Mouse (Mus musculus) gastrocnemius, adult 8-10 months (tissue): ENCODE data around the gene Tmbim1. TPM values are rescaled to one million over a fixed set of nuclear protein-coding genes. Genes with fewer than 3 reads are reported as not detected.
"Not testable (repeated sequence)": the region's sequence is repeated elsewhere in the genome, so short reads cannot be mapped to it uniquely, and the experiment has no call there.

Source experiments
- DNase-seq, 2 experiments: peaks; one replicate each; pipeline ENCODE4 v3.0.0; 2022; ENCODE audit warnings: low spot score in 2 of 2
- total RNA-seq, 4 experiments: library from RNA; stranded (reverse); gene quantifications; 2 replicates each; pipeline ENCODE4 v1.2.4; 2022

Tmbim1 gene
- total RNA-seq, 4 experiments from 2014 or later = 31.3 to 38.1 (median 32.9) TPM

GRCm38 (mm10) chr1:74329899-74330431 lies 24.5 kb upstream of the Tmbim1 start:
- no peak for DNase-seq

GRCm38 (mm10) chr1:74326916-74327315 lies 21.5 kb upstream of the Tmbim1 start:
- DNase-seq = not testable (repeated sequence)

- DNase-seq = no peak
Measured at GRCm38 (mm10) chr1:74321396-74321795, 16.0 kb upstream of the Tmbim1 start.

- no peak for DNase-seq
Measured at GRCm38 (mm10) chr1:74318711-74319110, 13.3 kb upstream of the Tmbim1 start.

- no peak for DNase-seq
Measured at GRCm38 (mm10) chr1:74316114-74316827, 10.8 kb upstream of the Tmbim1 start.

- no peak for DNase-seq
Measured at GRCm38 (mm10) chr1:74314796-74315195, 9.4 kb upstream of the Tmbim1 start.

GRCm38 (mm10) chr1:74313049-74313692 lies 7.7 kb upstream of the Tmbim1 start:
- DNase-seq = no peak

GRCm38 (mm10) chr1:74309767-74310166 lies 4.3 kb upstream of the Tmbim1 start:
- DNase-seq = no peak

GRCm38 (mm10) chr1:74308001-74308964 lies 2.9 kb upstream of the Tmbim1 start:
- DNase-seq = no peak

GRCm38 (mm10) chr1:74307146-74307545 lies 1.7 kb upstream of the Tmbim1 start:
- no peak for DNase-seq

- no peak for DNase-seq
Measured at GRCm38 (mm10) chr1:74304946-74305345, 476 bp downstream of the Tmbim1 start.

- no peak for DNase-seq
Measured at GRCm38 (mm10) chr1:74304339-74304790, 1.1 kb downstream of the Tmbim1 start.

GRCm38 (mm10) chr1:74303509-74304338 lies 1.7 kb downstream of the Tmbim1 start:
- DNase-seq = peak; percentile 75 to 79

GRCm38 (mm10) chr1:74302835-74303234 lies 2.6 kb downstream of the Tmbim1 start:
- no peak for DNase-seq

- no peak for DNase-seq
Measured at GRCm38 (mm10) chr1:74302229-74302628, 3.2 kb downstream of the Tmbim1 start.

- no peak for DNase-seq
Measured at GRCm38 (mm10) chr1:74300347-74301110, 4.9 kb downstream of the Tmbim1 start.

- peak; percentile 67 to 81 for DNase-seq
Measured at GRCm38 (mm10) chr1:74298996-74299395, 6.4 kb downstream of the Tmbim1 start.

GRCm38 (mm10) chr1:74298157-74298750 lies 7.2 kb downstream of the Tmbim1 start:
- no peak for DNase-seq

- DNase-seq = peak in 1 of 2 experiments; percentile 53
Measured at GRCm38 (mm10) chr1:74297269-74297668, 8.2 kb downstream of the Tmbim1 start.
